Mouse (Mus musculus) right cerebral cortex, postnatal 14 days (tissue): ENCODE data around the gene Ncmap.
A peak's percentile ranks its signal among the peaks of the same experiment; 100 is the strongest.

Experiments
- DNase-seq: peaks from one replicate; pipeline ENCODE4 v3.0.0; 2022

The Ncmap gene

GRCm38 (mm10) chr4:135397991-135398390, at the start of gene Ncmap:
Ncmap (minus strand) TSS chr4:135398227.
- DNase-seq = no peak

- no peak for DNase-seq
Measured at GRCm38 (mm10) chr4:135442473-135442872, 44.4 kb upstream of the Ncmap start.

- DNase-seq = no peak
Measured at GRCm38 (mm10) chr4:135439904-135440522, 42.0 kb upstream of the Ncmap start.

- no peak for DNase-seq
Measured at GRCm38 (mm10) chr4:135439188-135439647, 41.2 kb upstream of the Ncmap start.

- DNase-seq = no peak
Measured at GRCm38 (mm10) chr4:135437924-135438323, 39.9 kb upstream of the Ncmap start.

GRCm38 (mm10) chr4:135436291-135436690, 38.3 kb upstream of the Ncmap start:
- no peak for DNase-seq

GRCm38 (mm10) chr4:135434395-135434789, 36.4 kb upstream of the Ncmap start:
- DNase-seq = no peak

- peak; percentile 69 for DNase-seq
Measured at GRCm38 (mm10) chr4:135433443-135434394, 35.7 kb upstream of the Ncmap start, which contains the start of gene Rcan3. Rcan3 (minus strand) TSS chr4:135433853.

- no peak for DNase-seq
Measured at GRCm38 (mm10) chr4:135433086-135433442, 35.0 kb upstream of the Ncmap start.

- no peak for DNase-seq
Measured at GRCm38 (mm10) chr4:135429990-135430760, 32.1 kb upstream of the Ncmap start.

- no peak for DNase-seq
Measured at GRCm38 (mm10) chr4:135429383-135429782, 31.4 kb upstream of the Ncmap start.

GRCm38 (mm10) chr4:135426587-135426986, 28.6 kb upstream of the Ncmap start:
- DNase-seq = no peak

GRCm38 (mm10) chr4:135425625-135426024, 27.6 kb upstream of the Ncmap start:
- peak; percentile 70 for DNase-seq

- DNase-seq = no peak
Measured at GRCm38 (mm10) chr4:135420961-135421360, 22.9 kb upstream of the Ncmap start.

GRCm38 (mm10) chr4:135420416-135420815, 22.4 kb upstream of the Ncmap start:
- no peak for DNase-seq

GRCm38 (mm10) chr4:135419996-135420395, 22.0 kb upstream of the Ncmap start:
- DNase-seq = no peak

- DNase-seq = no peak
Measured at GRCm38 (mm10) chr4:135416367-135416766, 18.3 kb upstream of the Ncmap start.

GRCm38 (mm10) chr4:135413491-135413890, 15.5 kb upstream of the Ncmap start:
- no peak for DNase-seq

GRCm38 (mm10) chr4:135411633-135412032, 13.6 kb upstream of the Ncmap start:
- peak; percentile 63 for DNase-seq

- DNase-seq = peak; percentile 52
Measured at GRCm38 (mm10) chr4:135406180-135406579, 8.2 kb upstream of the Ncmap start.

GRCm38 (mm10) chr4:135404916-135405315, 6.9 kb upstream of the Ncmap start:
- DNase-seq = no peak

- no peak for DNase-seq
Measured at GRCm38 (mm10) chr4:135404048-135404447, 6.0 kb upstream of the Ncmap start.

- DNase-seq = no peak
Measured at GRCm38 (mm10) chr4:135401881-135402280, 3.9 kb upstream of the Ncmap start.
